Mouse (Mus musculus): Measurements from ENCODE around the gene Trpm2. TPM values are rescaled to one million over a fixed set of nuclear protein-coding genes. Genes with fewer than 3 reads are reported as not detected.

The Trpm2 gene
- polyA plus RNA-seq, 1 experiment = not detected

GRCm38 (mm10) chr10:77985775-77986174, 15.4 kb upstream of the Trpm2 start:
- H3ac ChIP-seq (ENCODE audit: control insufficient read depth, insufficient read length) = no peak overlapping the region
- no peaks in the 10 kb centered on the region for H3K79me2 ChIP-seq (ENCODE audit: control insufficient read depth, insufficient read depth)
- H3K4me3 ChIP-seq = no peak overlapping the region
- peaks cover 4% of the 10 kb centered on the region for H3K36me3 ChIP-seq (ENCODE audit: control insufficient read depth, insufficient read depth)
- TF ChIP-seq POLR2AphosphoS2 (IDR thresholded peaks at IDR 0.05; ENCODE audit: insufficient read length, low read depth) (peak; percentile 85), TCF12 (IDR thresholded peaks at IDR 0.05; ENCODE audit: insufficient read depth, poor library complexity, severe bottlenecking) (no peak)
- no peak overlapping the region for H3K4me2 ChIP-seq (ENCODE audit: low read depth)
- H3K27me3 ChIP-seq (ENCODE audit: control insufficient read depth, insufficient read depth, insufficient read length) = no peaks in the 10 kb centered on the region

- H3K4me3 ChIP-seq = no peak overlapping the region
- peaks cover 4% of the 10 kb centered on the region for H3K36me3 ChIP-seq (ENCODE audit: control insufficient read depth, insufficient read depth)
- no peaks in the 10 kb centered on the region for H3K79me2 ChIP-seq (ENCODE audit: control insufficient read depth, insufficient read depth)
These were observed 14.3 kb upstream of the Trpm2 start for GRCm38 (mm10) chr10:77984660-77985059.

GRCm38 (mm10) chr10:77978351-77979350, 8.3 kb upstream of the Trpm2 start, which contains the start of gene 1810043G02Rik:
TSS of gene 1810043G02Rik (plus strand) at chr10:77978524.
- peak within 1 kb of the TSS; percentile 52 for H3ac ChIP-seq (ENCODE audit: control insufficient read depth, insufficient read length)
- H3K36me3 ChIP-seq (ENCODE audit: control insufficient read depth, insufficient read depth) = no peaks in the 10 kb centered on the region
- no peaks in the 10 kb centered on the region for H3K79me2 ChIP-seq (ENCODE audit: control insufficient read depth, insufficient read depth)
- peak within 1 kb of the TSS; percentile 37 for H3K4me3 ChIP-seq
- TF ChIP-seq SRF (IDR thresholded peaks at IDR 0.05; ENCODE audit: control insufficient read depth, insufficient read length, low read depth) (peak; percentile 27), MYOG (IDR thresholded peaks at IDR 0.05; ENCODE audit: control insufficient read depth in 1 of 3, insufficient read depth in 1 of 3, insufficient read length in 2 of 3, low read depth in 2 of 3) (no peak), POLR2A (IDR thresholded peaks at IDR 0.05; ENCODE audit: insufficient read length, low read depth) (peak; percentile 80)
- peak within 1 kb of the TSS; percentile 80 for H3K4me2 ChIP-seq (ENCODE audit: low read depth)
- H3K27me3 ChIP-seq (ENCODE audit: control insufficient read depth, insufficient read depth, insufficient read length) = no peaks in the 10 kb centered on the region

More at GRCm38 (mm10) chr10:77984660-77985059, 14.3 kb upstream of the Trpm2 start:
- TF ChIP-seq POLR2A (IDR thresholded peaks at IDR 0.05; ENCODE audit: insufficient read length, low read depth) (no peak), POLR2AphosphoS2 (IDR thresholded peaks at IDR 0.05; ENCODE audit: insufficient read length, low read depth) (peak; percentile 12), MYOG (IDR thresholded peaks at IDR 0.05; ENCODE audit: control insufficient read depth in 1 of 3, insufficient read depth in 1 of 3, insufficient read length in 2 of 3, low read depth in 2 of 3) (peak in 1 of 3 experiments; percentile 3), TCF12 (IDR thresholded peaks at IDR 0.05; ENCODE audit: insufficient read depth, poor library complexity, severe bottlenecking) (no peak), USF1 (IDR thresholded peaks at IDR 0.05; ENCODE audit: low read depth) (no peak)
- H3K4me2 ChIP-seq (ENCODE audit: low read depth) = no peak overlapping the region
- H3ac ChIP-seq (ENCODE audit: control insufficient read depth, insufficient read length) = no peak overlapping the region
- no peaks in the 10 kb centered on the region for H3K27me3 ChIP-seq (ENCODE audit: control insufficient read depth, insufficient read depth, insufficient read length)

- Histone ChIP-seq H3K79me2 (ENCODE audit: control insufficient read depth, insufficient read depth) (no peaks in the 10 kb centered on the region), H3K27me3 (ENCODE audit: control insufficient read depth, insufficient read depth, insufficient read length) (no peaks in the 10 kb centered on the region), H3K4me3 (no peak overlapping the region), H3K36me3 (ENCODE audit: control insufficient read depth, insufficient read depth) (no peaks in the 10 kb centered on the region), H3K4me2 (ENCODE audit: low read depth) (no peak overlapping the region), H3ac (ENCODE audit: control insufficient read depth, insufficient read length) (no peak overlapping the region)
- no peak for TF ChIP-seq USF1 (IDR thresholded peaks at IDR 0.05; ENCODE audit: low read depth)
- TF ChIP-seq MYOG (IDR thresholded peaks at IDR 0.05; ENCODE audit: control insufficient read depth in 1 of 3, insufficient read depth in 1 of 3, insufficient read length in 2 of 3, low read depth in 2 of 3) = no peak
- TF ChIP-seq CEBPB (IDR thresholded peaks at IDR 0.05; ENCODE audit: insufficient read depth, poor library complexity, severe bottlenecking) = no peak
- no peak for TF ChIP-seq POLR2A (IDR thresholded peaks at IDR 0.05; ENCODE audit: insufficient read length, low read depth)
- no peak for TF ChIP-seq TCF12 (IDR thresholded peaks at IDR 0.05; ENCODE audit: insufficient read depth, poor library complexity, severe bottlenecking)
- no peak for TF ChIP-seq E2F4 (IDR thresholded peaks at IDR 0.05; ENCODE audit: insufficient read depth)
- no peak for TF ChIP-seq MAX (IDR thresholded peaks at IDR 0.05; ENCODE audit: low read depth)
- no peak for TF ChIP-seq POLR2AphosphoS2 (IDR thresholded peaks at IDR 0.05; ENCODE audit: insufficient read length, low read depth)
- TF ChIP-seq MYOD1 (IDR thresholded peaks at IDR 0.05; ENCODE audit: control insufficient read depth in 1 of 3, insufficient read length in 2 of 3, low read depth in 2 of 3) = no peak
- no peak for TF ChIP-seq TCF3 (IDR thresholded peaks at IDR 0.05; ENCODE audit: insufficient read length, low read depth)
- no peak for TF ChIP-seq REST (IDR thresholded peaks at IDR 0.05; ENCODE audit: insufficient read depth, insufficient read length)
- no peak for TF ChIP-seq SRF (IDR thresholded peaks at IDR 0.05; ENCODE audit: control insufficient read depth, insufficient read length, low read depth)
These were observed 6.2 kb upstream of the Trpm2 start for GRCm38 (mm10) chr10:77976458-77977150.

GRCm38 (mm10) chr10:77975653-77976052, 5.3 kb upstream of the Trpm2 start:
- Histone ChIP-seq H3K79me2 (ENCODE audit: control insufficient read depth, insufficient read depth) (no peaks in the 10 kb centered on the region), H3K4me2 (ENCODE audit: low read depth) (no peak overlapping the region), H3K27me3 (ENCODE audit: control insufficient read depth, insufficient read depth, insufficient read length) (no peaks in the 10 kb centered on the region), H3K4me3 (no peak overlapping the region), H3ac (ENCODE audit: control insufficient read depth, insufficient read length) (no peak overlapping the region), H3K36me3 (ENCODE audit: control insufficient read depth, insufficient read depth) (no peaks in the 10 kb centered on the region)
- no peak for TF ChIP-seq POLR2A (IDR thresholded peaks at IDR 0.05; ENCODE audit: insufficient read length, low read depth)
- no peak for TF ChIP-seq TCF12 (IDR thresholded peaks at IDR 0.05; ENCODE audit: insufficient read depth, poor library complexity, severe bottlenecking)
- no peak for TF ChIP-seq REST (IDR thresholded peaks at IDR 0.05; ENCODE audit: insufficient read depth, insufficient read length)
- TF ChIP-seq MYOG (IDR thresholded peaks at IDR 0.05; ENCODE audit: control insufficient read depth in 1 of 3, insufficient read depth in 1 of 3, insufficient read length in 2 of 3, low read depth in 2 of 3) = no peak
- TF ChIP-seq MAX (IDR thresholded peaks at IDR 0.05; ENCODE audit: low read depth) = no peak
- no peak for TF ChIP-seq E2F4 (IDR thresholded peaks at IDR 0.05; ENCODE audit: insufficient read depth)
- no peak for TF ChIP-seq USF1 (IDR thresholded peaks at IDR 0.05; ENCODE audit: low read depth)
- TF ChIP-seq SRF (IDR thresholded peaks at IDR 0.05; ENCODE audit: control insufficient read depth, insufficient read length, low read depth) = no peak
- no peak for TF ChIP-seq MYOD1 (IDR thresholded peaks at IDR 0.05; ENCODE audit: control insufficient read depth in 1 of 3, insufficient read length in 2 of 3, low read depth in 2 of 3)
- no peak for TF ChIP-seq TCF3 (IDR thresholded peaks at IDR 0.05; ENCODE audit: insufficient read length, low read depth)
- TF ChIP-seq POLR2AphosphoS2 (IDR thresholded peaks at IDR 0.05; ENCODE audit: insufficient read length, low read depth) = no peak
- TF ChIP-seq CEBPB (IDR thresholded peaks at IDR 0.05; ENCODE audit: insufficient read depth, poor library complexity, severe bottlenecking) = no peak

Data from myocyte (in vitro differentiated cells).